Mouse (Mus musculus): ENCODE results near the gene Tmem185b.

The Tmem185b gene

GRCm38 (mm10) chr1:119503181-119503580 is 22.8 kb upstream of the Tmem185b start:
- DNase-seq (ENCODE audit: low read depth, low spot score): no peak

GRCm38 (mm10) chr1:119503808-119504207 is 22.2 kb upstream of the Tmem185b start:
- peak; percentile 36 for DNase-seq (ENCODE audit: low read depth, low spot score)

GRCm38 (mm10) chr1:119504260-119505062 is 21.5 kb upstream of the Tmem185b start, which contains the start of gene Ralb:
Gene Ralb (minus strand): TSS chr1:119504794.
- peak; percentile 99 for DNase-seq (ENCODE audit: low read depth, low spot score)

- no peak for DNase-seq (ENCODE audit: low read depth, low spot score)
Measured at GRCm38 (mm10) chr1:119505951-119506350, 20.0 kb upstream of the Tmem185b start.

- DNase-seq (ENCODE audit: low read depth, low spot score): no peak
Measured at GRCm38 (mm10) chr1:119508548-119508947, 17.4 kb upstream of the Tmem185b start.

- no peak for DNase-seq (ENCODE audit: low read depth, low spot score)
Measured at GRCm38 (mm10) chr1:119509474-119509873, 16.5 kb upstream of the Tmem185b start.

GRCm38 (mm10) chr1:119510409-119510808 is 15.6 kb upstream of the Tmem185b start:
- DNase-seq (ENCODE audit: low read depth, low spot score): no peak

GRCm38 (mm10) chr1:119510857-119511256 is 15.1 kb upstream of the Tmem185b start:
- no peak for DNase-seq (ENCODE audit: low read depth, low spot score)

DNA sequence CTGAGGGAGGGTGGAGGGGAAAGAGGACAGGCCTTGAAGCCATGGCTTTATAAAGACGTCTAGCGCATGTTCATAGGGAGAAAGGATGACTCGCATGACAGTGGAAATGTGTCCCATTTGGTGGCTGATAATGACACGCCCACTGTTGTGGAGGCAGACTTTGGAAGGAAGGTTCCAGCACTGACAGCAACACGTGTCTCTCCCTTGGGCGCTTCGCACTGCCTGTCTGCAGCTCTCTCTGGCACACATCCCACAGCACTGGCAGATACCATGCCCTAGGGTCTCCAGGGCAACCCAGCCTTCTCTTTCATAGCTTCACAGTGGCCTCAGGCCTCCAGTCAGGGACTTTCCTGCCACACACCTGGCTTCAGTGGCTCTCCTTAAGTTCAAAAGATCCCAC is 7.9 kb upstream of the Tmem185b start:
- DNase-seq (ENCODE audit: low read depth, low spot score): no peak

DNA sequence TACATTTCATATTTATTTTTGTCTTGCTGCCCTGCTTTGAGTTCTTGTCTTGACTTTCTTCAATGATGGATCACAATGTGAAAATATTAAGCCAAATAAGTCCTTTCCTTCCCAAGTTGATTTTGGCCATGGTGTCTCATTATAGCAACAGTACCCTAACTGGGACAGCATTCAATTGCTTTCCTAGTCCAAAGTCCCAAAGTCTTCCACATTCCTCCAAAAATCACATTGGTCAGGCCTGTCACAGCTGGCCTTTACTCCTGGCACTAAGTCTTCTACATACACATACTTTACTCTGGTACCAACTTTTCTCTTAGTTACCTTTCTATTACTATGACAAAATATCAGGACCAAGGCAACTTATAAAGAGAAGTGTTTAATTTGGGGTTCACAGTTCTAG is 7.2 kb upstream of the Tmem185b start:
- DNase-seq (ENCODE audit: low read depth, low spot score): no peak

- DNase-seq (ENCODE audit: low read depth, low spot score): no peak
Measured at GRCm38 (mm10) chr1:119519286-119519685, 6.7 kb upstream of the Tmem185b start.

- no peak for DNase-seq (ENCODE audit: low read depth, low spot score)
Measured at GRCm38 (mm10) chr1:119521029-119521428, 4.9 kb upstream of the Tmem185b start.

DNA sequence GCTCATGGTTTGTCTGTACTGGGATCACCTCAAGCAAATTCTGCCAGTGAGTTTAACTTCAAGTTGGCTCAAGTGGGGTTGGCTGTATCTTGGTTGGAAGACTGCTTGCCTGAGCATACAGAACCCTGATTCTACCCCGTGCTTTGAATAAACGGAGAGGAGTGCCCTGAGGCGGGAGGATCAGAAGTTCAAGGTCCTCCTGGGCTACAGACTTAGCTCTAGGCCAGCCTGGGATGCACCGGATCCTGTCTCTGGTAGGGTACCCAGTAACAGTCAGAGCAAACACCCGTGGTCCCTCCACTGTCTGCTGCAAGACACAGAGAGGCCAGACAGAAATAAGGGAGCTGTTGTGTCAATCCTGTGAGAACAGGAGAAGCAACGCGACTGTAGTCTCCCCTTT is 4.3 kb upstream of the Tmem185b start:
- DNase-seq (ENCODE audit: low read depth, low spot score): no peak

GRCm38 (mm10) chr1:119522726-119523125 is 3.2 kb upstream of the Tmem185b start:
- DNase-seq (ENCODE audit: low read depth, low spot score): no peak

- no peak for DNase-seq (ENCODE audit: low read depth, low spot score)
Measured at GRCm38 (mm10) chr1:119523369-119523768, 2.6 kb upstream of the Tmem185b start.

- no peak for DNase-seq (ENCODE audit: low read depth, low spot score)
Measured at GRCm38 (mm10) chr1:119523826-119524225, 2.1 kb upstream of the Tmem185b start.

GRCm38 (mm10) chr1:119525004-119525444 is 936 bp upstream of the Tmem185b start:
- DNase-seq (ENCODE audit: low read depth, low spot score): no peak

- DNase-seq (ENCODE audit: low read depth, low spot score): no peak
Measured at GRCm38 (mm10) chr1:119530941-119531340, 5.0 kb downstream of the Tmem185b start.

- DNase-seq (ENCODE audit: low read depth, low spot score): no peak
Measured at GRCm38 (mm10) chr1:119532165-119532564, 6.2 kb downstream of the Tmem185b start.

DNA sequence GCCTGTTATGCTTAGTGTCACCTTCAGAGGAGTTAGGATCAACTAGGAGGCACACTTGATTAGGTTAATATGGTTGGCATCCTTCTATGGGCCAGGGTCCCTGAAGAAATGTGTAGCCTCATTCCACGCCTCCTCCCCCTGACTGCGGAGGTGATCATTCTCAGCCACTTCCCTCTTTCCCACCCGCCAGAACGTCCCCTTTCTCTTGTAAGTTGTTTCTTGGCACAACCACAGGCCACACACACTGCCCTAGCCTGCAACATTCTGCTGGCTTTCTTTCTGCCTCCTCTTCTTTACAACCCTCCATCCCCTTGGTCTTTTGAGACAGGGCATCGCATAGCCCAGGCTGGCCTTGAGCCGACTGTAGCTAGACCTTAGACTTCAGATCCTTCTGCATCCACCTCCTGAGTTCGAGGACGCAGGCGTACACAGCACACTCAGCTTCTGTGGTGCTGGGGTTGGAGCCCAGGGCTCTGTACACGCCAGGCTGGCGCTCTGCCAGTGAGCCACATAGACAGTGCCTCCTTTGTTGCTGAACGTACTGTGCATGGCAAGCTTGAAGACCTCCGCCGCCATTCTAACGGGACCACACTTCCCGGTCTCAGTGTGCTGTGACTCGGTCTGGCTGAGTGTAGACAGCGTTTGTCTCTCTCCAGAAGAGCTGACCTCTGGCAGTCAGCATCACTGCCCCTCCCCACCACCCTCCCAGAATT is 7.3 kb downstream of the Tmem185b start:
- no peak for DNase-seq (ENCODE audit: low read depth, low spot score)

DNA sequence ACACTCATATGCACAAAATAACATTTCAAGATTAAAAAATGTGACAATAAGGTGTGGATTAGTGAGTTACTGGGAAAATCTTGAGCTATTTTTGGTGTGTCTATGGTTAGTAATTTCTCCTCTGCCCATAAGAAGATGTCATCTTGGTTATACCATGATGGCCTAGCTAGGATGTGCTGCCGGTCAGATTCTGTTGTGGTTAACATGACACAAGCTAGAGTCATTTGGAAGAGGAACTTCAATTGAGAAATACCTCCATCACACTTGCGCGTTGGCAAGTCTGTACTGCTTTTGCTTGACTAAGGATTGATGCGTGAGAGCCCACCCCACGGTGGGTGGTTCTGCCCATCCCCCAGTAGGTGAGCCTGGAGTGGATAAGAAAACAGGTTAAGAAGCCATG is 8.4 kb downstream of the Tmem185b start:
- no peak for DNase-seq (ENCODE audit: low read depth, low spot score)

- DNase-seq (ENCODE audit: low read depth, low spot score): no peak
Measured at GRCm38 (mm10) chr1:119536122-119536521, 10.2 kb downstream of the Tmem185b start.

- peak; percentile 48 for DNase-seq (ENCODE audit: low read depth, low spot score)
Measured at GRCm38 (mm10) chr1:119537651-119538050, 11.7 kb downstream of the Tmem185b start.
